ENCODE assay signal across 28 mouse cellular contexts in the genomic region with DNA sequence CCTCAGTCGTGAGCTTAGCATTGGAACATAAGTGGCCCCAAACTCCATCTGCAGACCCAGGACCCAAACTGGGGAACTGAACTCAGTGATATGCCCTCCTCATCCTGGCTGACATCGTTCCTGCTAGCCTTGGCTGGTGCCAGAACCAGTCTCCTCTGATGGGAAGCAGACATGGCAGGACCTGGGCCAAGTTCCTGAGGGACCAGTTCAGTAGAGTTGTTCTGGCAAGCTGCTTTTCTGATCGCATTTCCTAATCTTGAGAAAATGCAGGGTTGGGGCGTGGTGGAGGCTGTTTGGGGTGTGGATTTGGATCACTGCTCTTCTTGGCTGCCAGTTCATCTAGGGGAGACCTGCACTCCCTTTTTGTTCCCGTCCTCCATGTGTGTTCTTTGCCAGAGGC.
DNase-seq lines count a peak whose midpoint lies in the region; ATAC-seq lines count a peak whose summit lies in the region.
"Had no signal": no experiment of that assay in that cellular context is flagged by ENCODE, and none has a peak within 500 bp of the region (broad histone marks: within the 10 kb centered on the region; RNA-seq: fewer than 3 reads in every experiment).

No protein-coding gene starts in this region.

- peak; percentile 20 for DNase-seq in adrenal gland, postnatal 14 days
- DNase-seq in adrenal gland, postnatal 4 days (ENCODE audit: low spot score in 2 of 2), result no peak
- DNase-seq in heart, adult 18-20 months, result peak; percentile 28 to 57
- DNase-seq in heart, adult 9 months (ENCODE audit: low spot score in 2 of 2), result no peak
- DNase-seq in MN1 (ENCODE audit: low spot score), result peak; percentile 46
- DNase-seq in adrenal gland, postnatal 25 days, result peak; percentile 11
- no peak for DNase-seq in layer of hippocampus, postnatal 10 days (ENCODE audit: low spot score in 2 of 2)
- DNase-seq: cerebellum, adult 8-10 months; gastrocnemius, postnatal 25 days; kidney, adult 9 months; kidney, postnatal 10 days; liver, embryonic 13.5 days; lung, adult 18-20 months; midbrain, embryonic 14.5 days; retina, postnatal 1 day; right cerebral cortex, postnatal 14 days; thymus, postnatal 36 days had no signal

- H3K4me2 ChIP-seq in hindbrain, embryonic 12.5 days (replicated peaks), result no peak overlapping the region
- H3K4me2 ChIP-seq: embryonic facial prominence, embryonic 13.5 days; hindbrain, embryonic 14.5 days; limb, embryonic 15.5 days; liver, embryonic 13.5 days; stomach, embryonic 15.5 days had no signal

- peaks cover 34% of the 10 kb centered on the region for H3K36me3 ChIP-seq in hindbrain, embryonic 12.5 days
- H3K36me3 ChIP-seq: limb, embryonic 10.5 days; liver, embryonic 13.5 days; stomach, embryonic 15.5 days had no signal

- H3K27me3 ChIP-seq in hindbrain, embryonic 12.5 days, result no peaks in the 10 kb centered on the region
- H3K27me3 ChIP-seq: embryonic facial prominence, embryonic 13.5 days; limb, embryonic 15.5 days; liver, embryonic 13.5 days; stomach, embryonic 15.5 days had no signal

- no peaks in the 10 kb centered on the region for H3K4me1 ChIP-seq in hindbrain, embryonic 12.5 days
- H3K4me1 ChIP-seq: embryonic facial prominence, embryonic 13.5 days; forebrain, embryonic 10.5 days; limb, embryonic 10.5 days; liver, embryonic 13.5 days; stomach, embryonic 15.5 days had no signal

- H3K9ac ChIP-seq in hindbrain, embryonic 12.5 days, result no peak overlapping the region
- H3K9ac ChIP-seq: embryonic facial prominence, embryonic 13.5 days; hindbrain, embryonic 14.5 days; limb, embryonic 15.5 days; liver, embryonic 13.5 days; stomach, embryonic 15.5 days had no signal

- H3K27ac ChIP-seq in hindbrain, embryonic 12.5 days, result no peak overlapping the region
- H3K27ac ChIP-seq: embryonic facial prominence, embryonic 13.5 days; forebrain, embryonic 10.5 days; heart, adult 2 months; hindbrain, embryonic 14.5 days; limb, embryonic 10.5 days; limb, embryonic 15.5 days; liver, embryonic 13.5 days; stomach, embryonic 15.5 days had no signal

- no peaks in the 10 kb centered on the region for H3K9me3 ChIP-seq in hindbrain, embryonic 12.5 days (replicated peaks)
- H3K9me3 ChIP-seq: embryonic facial prominence, embryonic 13.5 days; forebrain, embryonic 10.5 days; limb, embryonic 10.5 days; limb, embryonic 15.5 days; liver, embryonic 13.5 days; stomach, embryonic 15.5 days had no signal

- no peak overlapping the region for H3K4me3 ChIP-seq in hindbrain, embryonic 12.5 days
- H3K4me3 ChIP-seq: embryonic facial prominence, embryonic 13.5 days; forebrain, embryonic 10.5 days; heart, adult 2 months; limb, embryonic 10.5 days; limb, embryonic 15.5 days; liver, embryonic 13.5 days; stomach, embryonic 15.5 days had no signal

- 88% methylated on average over 5 of the region's 5 CpGs for WGBS in hindbrain, embryonic 12.5 days

- ATAC-seq in hindbrain, embryonic 12.5 days (ENCODE audit: low FRiP score), result no peak
- ATAC-seq: forebrain, embryonic 16.5 days; intestine, postnatal 0 days; lung, postnatal 0 days had no signal

Comparison
In these comparisons a context has a peak if more than half of its experiments do, and no peak if none do; other contexts are left out.
1. DNase-seq: peak in adrenal gland, postnatal 14 days (single experiment), heart, adult 18-20 months (2 of 2), MN1 (single experiment) and adrenal gland, postnatal 25 days (single experiment); none in adrenal gland, postnatal 4 days (0 of 2), heart, adult 9 months (0 of 2) and layer of hippocampus, postnatal 10 days (0 of 2).